32 mouse cellular contexts compared by ENCODE assay signal in the genomic region with DNA sequence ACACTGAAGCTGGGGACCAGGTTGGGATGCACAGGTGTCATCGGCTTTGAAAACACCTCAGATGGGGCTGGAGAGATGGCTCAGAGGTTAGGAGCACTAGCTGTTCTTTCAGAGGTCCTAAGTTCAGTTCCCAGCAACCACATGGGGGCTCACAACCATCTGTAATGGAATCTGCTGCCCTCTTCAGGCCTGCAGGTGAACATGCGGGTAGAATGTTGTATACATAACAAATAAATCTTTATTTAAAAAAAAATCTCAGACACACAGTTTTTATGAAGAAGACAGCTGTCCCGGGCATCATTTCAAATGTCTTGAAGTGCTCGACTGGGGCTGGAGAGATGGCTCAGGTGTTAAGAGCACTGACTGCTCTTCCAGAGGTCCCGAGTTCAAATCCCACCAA. TPM values are rescaled to one million over a fixed set of nuclear protein-coding genes. Genes with fewer than 3 reads are reported as not detected.
DNase-seq lines count a peak whose midpoint lies in the region; ATAC-seq and TF ChIP-seq lines count a peak whose summit lies in the region.
"Had no signal": no experiment of that assay in that cellular context is flagged by ENCODE, and none has a peak within 500 bp of the region (broad histone marks: within the 10 kb centered on the region; RNA-seq: fewer than 3 reads in every experiment).

No protein-coding gene starts in this region.

- TF ChIP-seq POLR2A in ES-Bruce4 (IDR thresholded peaks at IDR 0.05; ENCODE audit: insufficient read depth, low read length), result no peak

- no peak for DNase-seq in liver, embryonic 14.5 days (ENCODE audit: low read depth in 3 of 3, low spot score in 3 of 3)
- no peak for DNase-seq in liver, embryonic 11.5 days (ENCODE audit: low spot score)
- DNase-seq in ES-E14 (ENCODE audit: low read depth, low spot score), result no peak
- no peak for DNase-seq in right cerebral cortex, postnatal 10 days (ENCODE audit: low spot score in 2 of 2)
- DNase-seq: adrenal gland, adult 2 months; cerebellum, adult 11-12 months; cerebellum, postnatal 14 days; heart, postnatal 14 days; kidney, postnatal 4 days; layer of hippocampus, adult 9-11 months; liver, embryonic 13.5 days; lung, postnatal 10 days; right cerebral cortex, postnatal 14 days; thymus, postnatal 14 days had no signal

- no peak overlapping the region for H3K27ac ChIP-seq in intestine, postnatal 0 days (ENCODE audit: low read depth, low read length)
- H3K27ac ChIP-seq in intestine, embryonic 16.5 days (ENCODE audit: low read length), result no peak overlapping the region
- H3K27ac ChIP-seq in liver, embryonic 14.5 days, result no peak overlapping the region
- H3K27ac ChIP-seq in liver, embryonic 11.5 days (ENCODE audit: low read depth, low read length), result no peak overlapping the region
- no peak overlapping the region for H3K27ac ChIP-seq in ES-Bruce4 (ENCODE audit: insufficient read depth, low read length)
- H3K27ac ChIP-seq in ES-E14 (ENCODE audit: insufficient read depth, low read depth, low read length, poor library complexity, severe bottlenecking), result no peak overlapping the region
- H3K27ac ChIP-seq: embryonic facial prominence, embryonic 12.5 days; forebrain, embryonic 13.5 days; hindbrain, embryonic 13.5 days; kidney, embryonic 15.5 days; limb, embryonic 10.5 days; liver, embryonic 13.5 days; midbrain, embryonic 12.5 days had no signal

- H3K4me1 ChIP-seq in intestine, postnatal 0 days (replicated peaks; ENCODE audit: control insufficient read depth, insufficient read depth, low read length), result peaks cover 8% of the 10 kb centered on the region; the same call in 1 of the 2 replicates
- peaks cover 28% of the 10 kb centered on the region for H3K4me1 ChIP-seq in intestine, embryonic 16.5 days (ENCODE audit: control insufficient read depth, insufficient read depth, low read length)
- peaks cover 0 to 4% of the 10 kb centered on the region in 2 experiments; a peak in 1 of 4 replicates for H3K4me1 ChIP-seq in liver, embryonic 14.5 days (replicated peaks; ENCODE audit: control insufficient read depth in 2 of 2, insufficient read depth in 2 of 2, low read length in 1 of 2)
- peaks cover 41% of the 10 kb centered on the region for H3K4me1 ChIP-seq in liver, embryonic 11.5 days (replicated peaks; ENCODE audit: control insufficient read depth, insufficient read depth, low read length)
- H3K4me1 ChIP-seq in ES-Bruce4 (ENCODE audit: control insufficient read depth, insufficient read depth, low read length) (no peaks in the 10 kb centered on the region), ES-E14 (ENCODE audit: control insufficient read depth in 2 of 2, insufficient read depth in 2 of 2, low read length in 2 of 2, poor library complexity in 1 of 2) (peaks cover 0 to 14% of the 10 kb centered on the region in 2 experiments; a peak in 1 of 4 replicates)

- no peaks in the 10 kb centered on the region for H3K27me3 ChIP-seq in intestine, postnatal 0 days (replicated peaks; ENCODE audit: control insufficient read depth, insufficient read depth, low read length)
- H3K27me3 ChIP-seq in intestine, embryonic 16.5 days (replicated peaks; ENCODE audit: control insufficient read depth, insufficient read depth, low read length), result no peaks in the 10 kb centered on the region
- H3K27me3 ChIP-seq in liver, embryonic 14.5 days (ENCODE audit: control insufficient read depth, insufficient read depth, low read length), result peaks cover 4% of the 10 kb centered on the region; the same call in 1 of the 2 replicates
- peaks cover 12% of the 10 kb centered on the region for H3K27me3 ChIP-seq in liver, embryonic 11.5 days (replicated peaks; ENCODE audit: control insufficient read depth, insufficient read depth, low read length)
- no peaks in the 10 kb centered on the region for H3K27me3 ChIP-seq in ES-Bruce4 (ENCODE audit: control insufficient read depth, insufficient read depth, low read length, poor library complexity, severe bottlenecking)
- H3K27me3 ChIP-seq: heart, embryonic 12.5 days; Patski had no signal

- TF ChIP-seq CTCF in intestine, postnatal 0 days (IDR thresholded peaks at IDR 0.05; ENCODE audit: low read depth), result peak; percentile 51
- peak; percentile 30 for TF ChIP-seq CTCF in liver, embryonic 14.5 days (IDR thresholded peaks at IDR 0.05; ENCODE audit: low read depth)
- peak; percentile 34 for TF ChIP-seq CTCF in ES-Bruce4 (IDR thresholded peaks at IDR 0.05; ENCODE audit: low read depth, low read length)

- in situ Hi-C loops in ES-E14 (cut with MboI; ENCODE audit: low sequenced_read_pairs in 2 of 2, unreplicated experiment in 2 of 2), result no loop called here

- no peak for TF ChIP-seq EP300 in liver, embryonic 14.5 days (IDR thresholded peaks at IDR 0.05; ENCODE audit: low read depth)
- TF ChIP-seq EP300 in ES-Bruce4 (IDR thresholded peaks at IDR 0.05; ENCODE audit: insufficient read depth, low read depth, low read length), result no peak

- 96% methylated on average over 5 of the region's 5 CpGs for WGBS in intestine, postnatal 0 days
- WGBS in intestine, embryonic 16.5 days, result 94% methylated on average over 5 of the region's 5 CpGs
- 73% methylated on average over 5 of the region's 5 CpGs for WGBS in liver, embryonic 14.5 days (ENCODE audit: insufficient replicate concordance)
- 92% methylated on average over 5 of the region's 5 CpGs for WGBS in liver, embryonic 11.5 days

- no peaks in the 10 kb centered on the region for H3K36me3 ChIP-seq in intestine, postnatal 0 days (ENCODE audit: control insufficient read depth, insufficient read depth)
- H3K36me3 ChIP-seq in intestine, embryonic 16.5 days (ENCODE audit: control insufficient read depth, insufficient read depth, low read length), result no peaks in the 10 kb centered on the region
- H3K36me3 ChIP-seq in liver, embryonic 14.5 days (replicated peaks; ENCODE audit: control insufficient read depth, insufficient read depth, low read depth), result no peaks in the 10 kb centered on the region
- no peaks in the 10 kb centered on the region for H3K36me3 ChIP-seq in liver, embryonic 11.5 days (ENCODE audit: control insufficient read depth, insufficient read depth, low read length)
- H3K36me3 ChIP-seq in ES-Bruce4 (ENCODE audit: control insufficient read depth, insufficient read depth, low read length, poor library complexity, severe bottlenecking) (no peaks in the 10 kb centered on the region), ES-E14 (ENCODE audit: control insufficient read depth, insufficient read depth, low read length, poor library complexity, severe bottlenecking) (no peaks in the 10 kb centered on the region)
- H3K36me3 ChIP-seq: embryonic facial prominence, embryonic 12.5 days; G1E; hindbrain, embryonic 13.5 days; limb, embryonic 10.5 days; midbrain, embryonic 12.5 days had no signal

- ATAC-seq in intestine, postnatal 0 days, result no peak
- no peak for ATAC-seq in intestine, embryonic 16.5 days
- no peak for ATAC-seq in liver, embryonic 14.5 days (ENCODE audit: insufficient read depth)
- no peak for ATAC-seq in liver, embryonic 11.5 days (replicated peaks; ENCODE audit: low FRiP score)
- no peak for ATAC-seq in CD4-positive, CD25-positive, alpha-beta regulatory T cell, adult 4 months
- ATAC-seq: forebrain, embryonic 13.5 days; inflammation-experienced regulatory T-cells, adult 6 months; Patski had no signal

- no peak overlapping the region for H3K4me3 ChIP-seq in intestine, postnatal 0 days (ENCODE audit: low read depth, low read length)
- H3K4me3 ChIP-seq in intestine, embryonic 16.5 days (ENCODE audit: low read length), result no peak overlapping the region
- no peak overlapping the region for H3K4me3 ChIP-seq in liver, embryonic 14.5 days (ENCODE audit: insufficient read depth in 1 of 2, low read depth in 2 of 2, low read length in 2 of 2)
- no peak overlapping the region for H3K4me3 ChIP-seq in liver, embryonic 11.5 days (ENCODE audit: low read depth, low read length)
- H3K4me3 ChIP-seq in ES-Bruce4 (ENCODE audit: low read depth, low read length), result no peak overlapping the region
- no peak overlapping the region for H3K4me3 ChIP-seq in ES-E14 (ENCODE audit: insufficient read depth in 1 of 2, low read depth in 1 of 2, low read length in 2 of 2, poor library complexity in 1 of 2, severe bottlenecking in 1 of 2)
- H3K4me3 ChIP-seq: embryonic facial prominence, embryonic 12.5 days; forebrain, embryonic 13.5 days; heart, embryonic 12.5 days; hindbrain, embryonic 13.5 days; kidney, embryonic 15.5 days; limb, embryonic 10.5 days; liver, embryonic 13.5 days; midbrain, embryonic 12.5 days had no signal

- no peaks in the 10 kb centered on the region for H3K9me3 ChIP-seq in intestine, postnatal 0 days (ENCODE audit: control insufficient read depth)
- no peaks in the 10 kb centered on the region for H3K9me3 ChIP-seq in intestine, embryonic 16.5 days (ENCODE audit: control insufficient read depth, low read length)
- H3K9me3 ChIP-seq in liver, embryonic 14.5 days (ENCODE audit: control insufficient read depth, low read length), result no peaks in the 10 kb centered on the region; the same call in 1 of the 2 replicates
- H3K9me3 ChIP-seq in liver, embryonic 11.5 days (ENCODE audit: control insufficient read depth, low read length), result no peaks in the 10 kb centered on the region
- H3K9me3 ChIP-seq in ES-Bruce4 (replicated peaks; ENCODE audit: control insufficient read depth, insufficient read depth, low read length, poor library complexity, severe bottlenecking) (no peaks in the 10 kb centered on the region), ES-E14 (ENCODE audit: control insufficient read depth, insufficient read depth, low read depth, low read length) (no peaks in the 10 kb centered on the region)
- H3K9me3 ChIP-seq: embryonic facial prominence, embryonic 12.5 days; forebrain, embryonic 13.5 days; hindbrain, embryonic 13.5 days; kidney, embryonic 15.5 days; limb, embryonic 10.5 days had no signal

- H3K4me2 ChIP-seq in intestine, postnatal 0 days (replicated peaks; ENCODE audit: low read depth), result no peak overlapping the region
- no peak overlapping the region for H3K4me2 ChIP-seq in intestine, embryonic 16.5 days (ENCODE audit: low read depth, low read length)
- H3K4me2 ChIP-seq in liver, embryonic 14.5 days (ENCODE audit: low read depth), result no peak overlapping the region
- no peak overlapping the region for H3K4me2 ChIP-seq in liver, embryonic 11.5 days
- H3K4me2 ChIP-seq: embryonic facial prominence, embryonic 12.5 days; forebrain, embryonic 13.5 days; heart, embryonic 12.5 days; hindbrain, embryonic 13.5 days; kidney, embryonic 15.5 days; liver, embryonic 13.5 days; midbrain, embryonic 12.5 days had no signal

- H3K9ac ChIP-seq in intestine, postnatal 0 days (ENCODE audit: low read depth, low read length), result no peak overlapping the region
- H3K9ac ChIP-seq in intestine, embryonic 16.5 days (ENCODE audit: low read depth, low read length), result no peak overlapping the region
- H3K9ac ChIP-seq in liver, embryonic 14.5 days (replicated peaks), result no peak overlapping the region
- no peak overlapping the region for H3K9ac ChIP-seq in liver, embryonic 11.5 days (ENCODE audit: low read depth, low read length)
- H3K9ac ChIP-seq in ES-Bruce4 (ENCODE audit: low read depth, poor library complexity, severe bottlenecking) (no peak overlapping the region), ES-E14 (ENCODE audit: insufficient read depth, low read depth, low read length, poor library complexity, severe bottlenecking) (no peak overlapping the region)
- H3K9ac ChIP-seq: embryonic facial prominence, embryonic 12.5 days; forebrain, embryonic 13.5 days; heart, embryonic 12.5 days; hindbrain, embryonic 13.5 days; kidney, embryonic 15.5 days; liver, embryonic 13.5 days; midbrain, embryonic 12.5 days had no signal

RNA-seq across cellular contexts. Expression of a gene that starts 59.5 kb away (rescaled TPM):
- 0.93 and 1.2 TPM in 2 replicates for polyA plus RNA-seq in intestine, postnatal 0 days (2015; fragmentation: Nextera tagmentation; extraction: Ambion mirVana)
- 0.35 and 0.56 TPM in 2 replicates for polyA plus RNA-seq in intestine, embryonic 16.5 days (2015; fragmentation: Nextera tagmentation; extraction: Ambion mirVana)
- polyA plus RNA-seq in liver, embryonic 14.5 days (2012; rRNA removed), result 0.06 and 0.09 TPM in 2 replicates
- polyA plus RNA-seq in liver, embryonic 14.5 days (2014; fragmentation: Nextera tagmentation; extraction: Ambion mirVana), result not detected in 2 replicates
- 0.27 and 0.49 TPM in 2 replicates for polyA plus RNA-seq in liver, embryonic 11.5 days (2014; fragmentation: Nextera tagmentation; extraction: Ambion mirVana)
- 1.0 TPM in 1 of 2 replicates, not detected in the other for polyA plus RNA-seq in ES-Bruce4 (2011; ENCODE audit: insufficient read depth, insufficient read length, low read depth, missing spikeins)
- total RNA-seq in ES-E14 (2012; rRNA removed), result 0.42 and 1.2 TPM in 2 replicates
- polyA plus RNA-seq in CD4-positive, CD25-positive, alpha-beta regulatory T cell, adult 4 months (2017; shearing (Covaris generic)), result not detected
- total RNA-seq: G1E; granulocyte monocyte progenitor cell, adult 5-6 weeks; megakaryocyte progenitor cell, adult 5-6 weeks had no signal
- polyA plus RNA-seq: C2C12; G1E; liver, embryonic 13.5 days; neural tube, embryonic 11.5 days had no signal
